Mouse (Mus musculus) gastrocnemius, postnatal 4 days (tissue): ENCODE results near the gene Fam178b. TPM values are rescaled to one million over a fixed set of nuclear protein-coding genes. Genes with fewer than 3 reads are reported as not detected.

ENCODE experiments used
- DNase-seq, 2 experiments: peaks; one replicate each; pipeline ENCODE4 v3.0.0; 2021 to 2022; ENCODE audit warnings: low spot score in 2 of 2, mixed read lengths in 2 of 2
- microRNA-seq: library from miRNA; unstranded; fragments of <30 nt; microRNA quantifications from one replicate; pipeline ENCODE4 v1.2.0, GENCODE M21; 2021
- total RNA-seq, 2 experiments: library from RNA; stranded (reverse); gene quantifications; 2 replicates each; pipeline ENCODE4 v1.2.3; 2021

Fam178b gene
- total RNA-seq, 2 experiments from 2014 or later: 1.3 to 1.5 TPM

DNA sequence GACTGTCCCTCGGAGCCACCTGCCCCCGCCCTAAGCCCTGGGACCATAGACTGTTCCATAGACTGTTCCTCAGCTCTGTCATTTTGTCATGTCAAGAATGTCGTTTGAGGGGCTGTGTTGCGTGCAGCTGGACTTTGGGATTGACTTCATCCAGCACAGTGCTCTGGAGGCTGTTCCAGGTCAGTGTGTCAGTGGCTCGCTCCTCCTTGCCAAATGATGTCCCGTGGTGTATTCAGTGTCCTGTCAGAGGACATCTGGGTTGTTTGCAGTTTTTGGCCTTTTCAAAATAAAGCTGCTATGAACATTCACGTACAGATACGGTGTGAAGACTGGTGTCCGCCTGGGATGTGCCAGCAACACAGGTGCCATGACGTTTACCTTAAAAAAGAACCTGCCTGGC lies 156.1 kb downstream of the Fam178b start:
- no peak for DNase-seq

DNA sequence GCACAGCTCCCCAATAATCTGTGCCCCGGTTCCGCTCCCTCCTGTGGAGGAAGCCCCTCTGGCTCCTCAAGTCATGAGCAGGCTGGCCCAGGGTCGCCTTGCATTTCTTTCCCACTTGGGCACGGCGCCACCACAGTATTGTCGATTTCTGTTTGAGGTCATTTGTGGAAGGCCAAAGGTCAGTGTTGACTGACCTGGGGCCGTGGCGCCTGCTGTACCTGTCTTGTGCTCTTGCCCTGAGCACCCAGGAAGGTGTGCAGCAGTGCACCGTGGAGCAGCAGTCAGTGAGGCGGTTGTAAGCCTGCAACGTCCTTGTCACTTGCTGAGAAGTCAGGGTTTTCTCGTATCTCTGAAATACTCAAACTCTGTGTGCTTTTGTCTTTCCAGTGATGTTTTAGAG lies 157.2 kb downstream of the Fam178b start:
- no peak for DNase-seq

DNA sequence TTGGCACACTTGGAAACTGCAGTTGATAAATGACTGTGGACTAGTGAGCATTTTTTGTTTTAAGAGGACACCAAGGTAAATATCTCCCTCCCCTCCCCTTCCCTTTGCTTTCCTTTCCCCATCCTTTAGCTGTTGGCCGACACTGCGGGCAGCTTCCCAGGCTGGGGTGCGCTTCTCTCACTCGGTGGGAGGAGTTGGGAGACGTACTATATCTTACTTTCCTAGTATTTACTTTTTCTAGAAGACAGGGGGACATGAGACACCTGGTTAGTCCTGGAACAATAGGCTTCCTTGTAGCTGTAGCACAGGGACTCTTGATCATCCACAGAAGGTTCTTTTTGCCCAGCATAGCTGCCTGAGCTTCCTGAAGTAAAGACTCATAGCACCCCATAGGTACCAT lies 158.9 kb downstream of the Fam178b start:
- DNase-seq: no peak

DNA sequence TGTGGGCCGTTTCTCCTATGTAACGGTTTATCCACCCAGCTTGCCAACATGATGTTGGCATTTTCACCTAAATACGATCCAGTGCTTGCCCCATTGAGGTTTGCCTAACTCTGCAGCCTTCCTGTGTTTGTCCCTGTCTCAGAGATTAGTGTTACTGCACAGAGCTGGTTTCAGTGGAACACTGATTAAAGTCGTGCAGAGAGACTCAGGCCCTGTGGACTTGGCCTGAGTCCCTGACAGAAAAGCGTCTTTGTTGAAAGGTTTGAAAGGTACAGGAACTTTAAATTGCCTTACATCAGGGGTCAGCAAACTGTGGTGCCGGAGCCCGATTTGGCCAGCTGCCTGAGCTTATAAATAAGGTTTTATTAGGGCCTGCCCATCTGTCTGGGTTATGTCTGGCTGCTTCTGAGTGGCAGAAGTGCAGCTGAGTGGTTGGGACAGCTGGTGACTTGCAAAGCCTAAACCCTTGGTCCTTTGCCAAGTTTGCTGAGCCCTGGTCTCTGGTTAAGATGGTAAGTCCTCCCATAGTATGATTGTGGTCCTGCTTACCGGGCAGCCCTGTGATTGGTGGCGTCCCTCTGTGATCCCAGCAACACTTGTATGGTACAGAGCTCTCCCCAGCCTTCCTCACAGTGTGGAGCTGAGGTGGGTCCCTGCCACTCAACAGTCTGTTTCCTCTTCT lies 159.5 kb downstream of the Fam178b start:
- peak in 1 of 2 experiments; percentile 51 for DNase-seq

DNA sequence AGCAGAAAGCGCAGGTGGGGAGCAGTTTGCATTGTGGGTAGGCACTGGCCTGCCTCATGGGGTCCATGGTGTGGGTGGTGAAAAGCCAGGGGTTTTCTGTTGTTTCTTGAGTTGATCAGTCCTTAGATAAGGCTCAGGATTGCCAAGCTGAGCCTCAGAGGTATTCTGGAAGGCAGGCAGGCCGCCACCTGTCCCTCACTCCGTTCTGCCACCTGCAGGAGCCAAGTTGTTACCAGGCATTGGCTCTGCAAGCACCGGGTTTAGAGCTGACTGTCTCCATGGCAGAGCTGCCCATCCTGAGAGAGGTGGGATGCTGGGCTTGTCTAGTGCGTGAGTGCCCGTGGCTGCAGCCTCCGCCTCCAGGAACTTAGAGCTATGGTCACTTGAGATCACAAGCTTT lies 160.8 kb downstream of the Fam178b start:
- no peak for DNase-seq

DNA sequence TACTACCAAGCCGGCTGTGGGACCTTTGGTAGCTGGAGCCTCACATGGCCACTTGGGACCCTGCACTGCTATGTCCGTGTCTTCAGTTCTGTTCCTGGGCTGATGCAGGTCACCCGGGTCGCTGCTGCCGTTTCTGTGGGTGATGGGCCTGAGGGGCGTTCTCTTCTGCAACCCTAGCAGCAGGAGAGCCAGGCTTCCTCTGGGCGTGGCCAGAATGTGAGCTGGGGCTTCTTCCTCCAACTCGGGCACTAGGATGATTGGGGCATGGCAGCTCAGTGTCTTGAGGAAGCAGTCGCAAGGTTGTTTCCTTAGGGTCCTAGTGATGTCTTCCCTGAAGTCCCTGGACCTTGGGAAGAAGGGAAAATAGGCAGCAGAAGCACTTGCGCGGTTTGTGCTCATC lies 163.4 kb downstream of the Fam178b start:
- no peak for DNase-seq

DNA sequence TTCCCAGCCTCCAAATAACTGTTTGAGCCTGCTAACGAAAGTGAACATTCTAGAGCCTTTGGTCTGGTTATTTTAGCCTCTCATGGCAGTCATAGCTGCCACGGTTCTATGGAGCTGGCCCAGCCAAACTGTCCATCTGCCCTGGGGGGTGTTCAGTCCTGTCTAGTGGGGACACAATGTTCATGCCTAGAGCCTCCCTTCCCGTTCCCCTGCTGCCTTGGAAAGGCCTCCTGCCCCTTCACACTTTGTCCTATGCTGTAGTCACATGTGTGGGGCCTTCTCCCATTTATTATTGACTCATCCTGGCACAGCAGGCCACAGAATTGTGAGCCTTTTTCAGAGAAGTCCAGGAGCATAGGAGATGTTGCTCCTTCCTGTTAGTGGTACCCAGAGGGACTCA lies 164.7 kb downstream of the Fam178b start:
- DNase-seq: no peak

DNA sequence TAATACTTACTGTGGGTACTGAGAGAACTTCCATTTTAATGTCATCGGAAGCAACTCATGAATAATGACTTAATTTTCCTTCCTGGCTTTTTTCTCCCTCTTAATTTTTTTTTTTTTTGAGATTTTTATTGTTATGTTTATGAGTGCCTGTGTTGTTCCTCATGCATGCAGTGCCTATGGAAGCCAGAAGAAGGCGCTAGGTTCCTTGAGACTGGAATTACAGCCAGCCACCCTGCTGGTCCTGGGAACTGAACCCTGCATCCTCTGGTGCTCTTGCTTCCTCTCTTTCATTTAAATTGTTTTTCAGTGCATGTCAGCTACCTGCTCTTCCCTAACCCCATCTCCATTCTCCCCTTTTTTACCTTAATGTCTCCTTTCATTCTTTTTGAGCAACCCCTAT lies 169.3 kb downstream of the Fam178b start:
- DNase-seq: no peak

DNA sequence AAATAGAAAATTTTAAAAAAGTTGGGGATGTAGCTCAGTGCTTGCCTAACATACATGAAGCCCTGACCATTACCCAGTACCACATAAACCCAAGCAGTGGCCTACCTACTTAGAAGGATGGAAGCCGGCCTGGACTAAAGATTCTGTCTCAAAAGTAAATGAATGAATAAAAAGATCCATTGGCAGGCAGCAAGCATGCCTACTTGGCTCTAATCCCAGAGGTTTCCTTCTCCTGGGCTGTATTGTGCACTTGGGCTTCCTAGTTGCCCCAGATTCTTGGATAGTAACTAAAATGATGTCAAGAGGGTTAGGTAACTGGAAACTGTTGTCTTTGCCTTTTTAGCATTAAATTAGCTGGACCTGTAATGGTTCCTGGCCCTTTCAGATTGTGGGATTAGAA lies 169.7 kb downstream of the Fam178b start:
- no peak for DNase-seq

DNA sequence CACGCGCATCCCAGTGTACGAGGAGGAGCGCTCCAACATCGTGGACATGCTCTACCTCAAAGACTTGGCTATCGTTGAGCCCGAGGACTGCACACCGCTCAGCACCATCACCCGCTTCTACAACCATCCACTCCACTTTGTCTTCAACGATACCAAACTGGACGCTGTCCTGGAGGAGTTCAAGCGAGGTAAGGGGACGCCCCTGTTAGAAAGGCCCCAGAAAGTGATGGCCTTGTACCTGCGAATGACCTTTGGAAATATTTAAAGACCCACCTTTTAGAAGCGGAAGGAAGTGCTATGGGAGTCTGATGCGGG lies 170.1 kb downstream of the Fam178b start:
- DNase-seq: no peak

Small RNA genes within 50 kb of the gene (microRNA-seq; reads per million reads assigned to microRNA genes)
- not detected for gene Gm24133

Other genes with a start within 250 kb of the Fam178b start
- 10 to 100 TPM; 18.1 to 23.0 TPM for gene Lman2l, start 237.9 kb downstream of the Fam178b start, total RNA-seq
- gene Cnnm4, start 211.6 kb downstream of the Fam178b start, total RNA-seq: 1 to 10 TPM; 6.9 to 8.1 TPM
- 10 to 100 TPM; 25.3 to 26.6 TPM for gene Cnnm3, start 171.3 kb downstream of the Fam178b start, total RNA-seq
- 100 to 1,000 TPM; 129 to 140 TPM for gene Ankrd23, start 146.3 kb downstream of the Fam178b start, total RNA-seq
- 10 to 100 TPM; 40.6 to 50.4 TPM for gene Gm42417, start 143.8 kb downstream of the Fam178b start, total RNA-seq
- 10 to 100 TPM; 13.0 to 13.8 TPM for gene Ankrd39, start 135.7 kb downstream of the Fam178b start, total RNA-seq
- gene Sema4c, start 124.8 kb downstream of the Fam178b start, total RNA-seq: 10 to 100 TPM; 26.0 to 27.1 TPM
- gene Cox5b, start 8.3 kb upstream of the Fam178b start, total RNA-seq: 100 to 1,000 TPM; 933 to 949 TPM
- gene 4933424G06Rik, start 27.0 kb upstream of the Fam178b start, total RNA-seq: not detected
- gene Actr1b, start 31.2 kb upstream of the Fam178b start, total RNA-seq: 100 to 1,000 TPM; 107 to 115 TPM
- under 1 TPM; 0.21 to 0.49 TPM for gene Zap70, start 78.6 kb upstream of the Fam178b start, total RNA-seq